Mouse (Mus musculus) midbrain, postnatal 0 days (tissue): ENCODE data around the gene Rbl1. TPM values are rescaled to one million over a fixed set of nuclear protein-coding genes. Genes with fewer than 3 reads are reported as not detected.

Experiments
- ATAC-seq: fragments of 200-750 bp; cut with Nextera tagmentation; 2 replicates; pipeline ENCODE4 v1.8.0; 2017; ENCODE audit warnings: moderate number of reproducible peaks, mild to moderate bottlenecking, moderate TSS enrichment, moderate library complexity; ENCODE audit not compliant: low FRiP score
- DNase-seq: peaks from one replicate; pipeline ENCODE4 v3.0.0-alpha.2; 2015; ENCODE audit warnings: low spot score
- H3K27ac ChIP-seq: fragments of 300-500 bp; sonication (generic); 2 replicates; pipeline ENCODE4 v1.5.1; 2014; ENCODE audit warnings: low read depth, mild to moderate bottlenecking, low read length, mixed read lengths
- H3K27me3 ChIP-seq: fragments of 300-500 bp; sonication (generic); 2 replicates; pipeline ENCODE4 v1.6.1; 2014; ENCODE audit warnings: low read length, control low read depth, mixed read lengths; ENCODE audit not compliant: insufficient read depth
- H3K36me3 ChIP-seq: fragments of 300-500 bp; sonication (generic); 2 replicates; pipeline ENCODE4 v1.6.1; 2014; ENCODE audit warnings: low read length, control low read depth, mixed read lengths; ENCODE audit not compliant: insufficient read depth
- H3K4me1 ChIP-seq: fragments of 300-500 bp; sonication (generic); 2 replicates; pipeline ENCODE4 v1.6.1; 2014; ENCODE audit warnings: mild to moderate bottlenecking, control low read depth, antibody characterized with exemption, low read length, mixed read lengths; ENCODE audit not compliant: insufficient read depth
- H3K4me2 ChIP-seq: fragments of 300-500 bp; sonication (generic); 2 replicates; pipeline ENCODE4 v1.6.1; 2014; ENCODE audit warnings: low read depth, mild to moderate bottlenecking, low read length, mixed read lengths; ENCODE audit not compliant: poor library complexity, severe bottlenecking
- H3K4me3 ChIP-seq: fragments of 300-500 bp; sonication (generic); 2 replicates; pipeline ENCODE4 v1.5.1; 2014; ENCODE audit warnings: low read depth, mild to moderate bottlenecking, low read length, moderate library complexity
- H3K9ac ChIP-seq: fragments of 300-500 bp; sonication (generic); replicated peaks from 2 replicates; pipeline ENCODE4 v1.6.1; 2014; ENCODE audit warnings: mild to moderate bottlenecking, low read length, moderate library complexity, mixed read lengths; ENCODE audit not compliant: poor library complexity, severe bottlenecking
- H3K9me3 ChIP-seq: fragments of 300-500 bp; sonication (generic); 2 replicates; pipeline ENCODE4 v1.6.1; 2016; ENCODE audit warnings: low read length, control low read depth
- CTCF ChIP-seq: IDR thresholded peaks from 2 replicates; pipeline ENCODE4 v1.5.1; 2016; ENCODE audit warnings: antibody characterized with exemption, mild to moderate bottlenecking
- WGBS: fragments of 180-500 bp; shearing (Covaris S2); extraction: QIAGEN DNeasy Blood & Tissue Kit; methylation state at CpG from one replicate; pipeline ENCODE4 v1.1.7; 2014; 5-methylcytosine and 5-hydroxymethylcytosine counted together
- polyA plus RNA-seq: library from polyadenylated mRNA; unstranded; fragments of >200 nt; fragmentation: Nextera tagmentation; extraction: Ambion mirVana; gene quantifications from 2 replicates; pipeline ENCODE4 v1.2.1, GENCODE M21; 2015
- total RNA-seq: library from RNA; depleted of rRNA; stranded (reverse); fragments of >200 nt; gene quantifications from 2 replicates; pipeline ENCODE4 v1.2.3, GENCODE M21; 2014

Rbl1 gene
- total and polyA plus RNA-seq, 2 experiments from 2014 or later: 3.8 to 8.0 TPM

GRCm38 (mm10) chr2:157128072-157128471 lies 76.3 kb downstream of the Rbl1 start:
- DNase-seq (peak; percentile 8), ATAC-seq (no peak)
- H3K27ac ChIP-seq: no peak overlapping the region
- no peaks in the 10 kb centered on the region for H3K27me3 ChIP-seq
- H3K4me2 ChIP-seq: no peak overlapping the region
- H3K9ac ChIP-seq: no peak overlapping the region
- H3K4me3 ChIP-seq: no peak overlapping the region
- H3K36me3 ChIP-seq: no peaks in the 10 kb centered on the region; the same call in 1 of the 2 replicates
- no peaks in the 10 kb centered on the region for H3K9me3 ChIP-seq
- peak; percentile 21; the same call in 1 of the 2 replicates for TF ChIP-seq CTCF
- H3K4me1 ChIP-seq: no peaks in the 10 kb centered on the region
- 59% methylated on average over 4 of the region's 4 CpGs for WGBS

- no peak for TF ChIP-seq CTCF
- Histone ChIP-seq H3K4me3 (no peak overlapping the region), H3K9ac (no peak overlapping the region), H3K9me3 (no peaks in the 10 kb centered on the region), H3K27ac (no peak overlapping the region), H3K36me3 (no peaks in the 10 kb centered on the region; the same call in 1 of the 2 replicates), H3K4me1 (no peaks in the 10 kb centered on the region), H3K27me3 (no peaks in the 10 kb centered on the region), H3K4me2 (no peak overlapping the region)
- no peak for ATAC-seq
- DNase-seq: no peak
- 86% methylated on average over 3 of the region's 3 CpGs for WGBS
These were observed 77.0 kb downstream of the Rbl1 start for GRCm38 (mm10) chr2:157127370-157127769.

GRCm38 (mm10) chr2:157125246-157125645 lies 79.1 kb downstream of the Rbl1 start:
- WGBS: 92% methylated on average over 3 of the region's 3 CpGs

GRCm38 (mm10) chr2:157121766-157122165 lies 82.6 kb downstream of the Rbl1 start:
- 94% methylated on average over 8 of the region's 8 CpGs for WGBS
- H3K4me3 ChIP-seq: no peak overlapping the region
- no peaks in the 10 kb centered on the region for H3K9me3 ChIP-seq
- ATAC-seq (no peak), DNase-seq (no peak)
- H3K36me3 ChIP-seq: no peaks in the 10 kb centered on the region
- H3K4me2 ChIP-seq: no peak overlapping the region
- no peaks in the 10 kb centered on the region for H3K4me1 ChIP-seq
- no peak overlapping the region for H3K27ac ChIP-seq
- no peaks in the 10 kb centered on the region for H3K27me3 ChIP-seq
- TF ChIP-seq CTCF: no peak
- H3K9ac ChIP-seq: no peak overlapping the region

More at GRCm38 (mm10) chr2:157125246-157125645, 79.1 kb downstream of the Rbl1 start:
- Histone ChIP-seq H3K27ac (no peak overlapping the region), H3K4me1 (no peaks in the 10 kb centered on the region), H3K9me3 (no peaks in the 10 kb centered on the region), H3K4me2 (no peak overlapping the region), H3K4me3 (no peak overlapping the region), H3K36me3 (no peaks in the 10 kb centered on the region; the same call in 1 of the 2 replicates), H3K27me3 (no peaks in the 10 kb centered on the region), H3K9ac (no peak overlapping the region)
- DNase-seq (no peak), ATAC-seq (no peak)
- TF ChIP-seq CTCF: no peak

GRCm38 (mm10) chr2:157119075-157119474 lies 85.3 kb downstream of the Rbl1 start:
- H3K27me3 ChIP-seq: no peaks in the 10 kb centered on the region
- H3K4me2 ChIP-seq: no peak overlapping the region
- H3K9ac ChIP-seq: no peak overlapping the region
- 0 out of 2 replicates have a peak, but pooled peaks cover under 1% of the 10 kb centered on the region for H3K36me3 ChIP-seq
- no peak overlapping the region for H3K4me3 ChIP-seq
- no peaks in the 10 kb centered on the region for H3K9me3 ChIP-seq
- H3K27ac ChIP-seq: no peak overlapping the region
- whole genome bisulfite sequencing: 72% methylated on average over 3 of the region's 3 CpGs
- TF ChIP-seq CTCF: no peak
- ATAC-seq: no peak
- no peak for DNase-seq
- no peaks in the 10 kb centered on the region for H3K4me1 ChIP-seq

- ATAC-seq (no peak), DNase-seq (no peak)
- no peaks in the 10 kb centered on the region for H3K27me3 ChIP-seq
- TF ChIP-seq CTCF: no peak
- no peak overlapping the region for H3K4me3 ChIP-seq
- no peak overlapping the region for H3K9ac ChIP-seq
- WGBS: 93% methylated on average over 4 of the region's 4 CpGs
- no peaks in the 10 kb centered on the region for H3K4me1 ChIP-seq
- peaks cover 4% of the 10 kb centered on the region; the same call in 1 of the 2 replicates for H3K36me3 ChIP-seq
- no peak overlapping the region for H3K4me2 ChIP-seq
- H3K9me3 ChIP-seq: no peaks in the 10 kb centered on the region
- no peak overlapping the region for H3K27ac ChIP-seq
These were observed 85.8 kb downstream of the Rbl1 start for GRCm38 (mm10) chr2:157118556-157118955.
